Mouse (Mus musculus): ENCODE measurements around the gene Srgap2.

GRCm38 (mm10) chr1:131351436-131351835, 175.7 kb downstream of the Srgap2 start:
- TF ChIP-seq CTCF (IDR thresholded peaks at IDR 0.05; ENCODE audit: low read depth, low read length) (no peak), POLR2A (IDR thresholded peaks at IDR 0.05; ENCODE audit: borderline replicate concordance, low read depth, low read length) (no peak)

Measured in bone marrow macrophage, adult 2 months (primary cell).